Mouse (Mus musculus): ENCODE measurements around the gene Srebf1. TPM values are rescaled to one million over a fixed set of nuclear protein-coding genes. Genes with fewer than 3 reads are reported as not detected.
A peak's percentile ranks its signal among the peaks of the same experiment; 100 is the strongest.

Gene Srebf1
- polyA plus RNA-seq, 1 experiment: 64.1 TPM

GRCm38 (mm10) chr11:60228525-60228924 lies 6.1 kb upstream of the Srebf1 start:
- no peak overlapping the region for H3ac ChIP-seq (ENCODE audit: control insufficient read depth, insufficient read length, low read depth)
- H3K79me3 ChIP-seq (ENCODE audit: low read depth): no peaks in the 10 kb centered on the region
- TF ChIP-seq MAX (IDR thresholded peaks at IDR 0.05) (no peak), MYOG (IDR thresholded peaks at IDR 0.05; ENCODE audit: control insufficient read depth, extremely low read depth, insufficient read length) (no peak), CTCF (IDR thresholded peaks at IDR 0.05; ENCODE audit: control insufficient read depth, insufficient read depth, insufficient read length) (no peak)
- H3K79me2 ChIP-seq (ENCODE audit: control insufficient read depth, insufficient read depth): no peaks in the 10 kb centered on the region
- H3K36me3 ChIP-seq (ENCODE audit: control insufficient read depth, insufficient read depth): no peaks in the 10 kb centered on the region
- H3K27me3 ChIP-seq (ENCODE audit: control insufficient read depth, insufficient read depth, insufficient read length): no peaks in the 10 kb centered on the region
- no peak overlapping the region for H3K4me3 ChIP-seq (ENCODE audit: insufficient read depth, poor library complexity, severe bottlenecking)

GRCm38 (mm10) chr11:60225874-60226273 lies 3.5 kb upstream of the Srebf1 start:
- Histone ChIP-seq H3K27me3 (ENCODE audit: control insufficient read depth, insufficient read depth, insufficient read length) (no peaks in the 10 kb centered on the region), H3K79me3 (ENCODE audit: low read depth) (no peaks in the 10 kb centered on the region), H3K79me2 (ENCODE audit: control insufficient read depth, insufficient read depth) (no peaks in the 10 kb centered on the region), H3K36me3 (ENCODE audit: control insufficient read depth, insufficient read depth) (no peaks in the 10 kb centered on the region), H3ac (ENCODE audit: control insufficient read depth, insufficient read length, low read depth) (no peak overlapping the region), H3K4me3 (ENCODE audit: insufficient read depth, poor library complexity, severe bottlenecking) (no peak overlapping the region)
- no peak for TF ChIP-seq MAX (IDR thresholded peaks at IDR 0.05)
- TF ChIP-seq MYOD1 (IDR thresholded peaks at IDR 0.05; ENCODE audit: control insufficient read depth, insufficient read length, low read depth): no peak
- no peak for TF ChIP-seq MYOG (IDR thresholded peaks at IDR 0.05; ENCODE audit: control insufficient read depth, extremely low read depth, insufficient read length)
- TF ChIP-seq USF1 (IDR thresholded peaks at IDR 0.05; ENCODE audit: low read depth): no peak
- TF ChIP-seq CEBPB (IDR thresholded peaks at IDR 0.05; ENCODE audit: low read depth): no peak
- TF ChIP-seq FOSL1 (IDR thresholded peaks at IDR 0.05; ENCODE audit: insufficient read depth, low read length, poor library complexity, severe bottlenecking): no peak

GRCm38 (mm10) chr11:60224676-60225075 lies 2.3 kb upstream of the Srebf1 start:
- H3K79me3 ChIP-seq (ENCODE audit: low read depth): no peaks in the 10 kb centered on the region
- no peaks in the 10 kb centered on the region for H3K36me3 ChIP-seq (ENCODE audit: control insufficient read depth, insufficient read depth)
- no peak overlapping the region for H3ac ChIP-seq (ENCODE audit: control insufficient read depth, insufficient read length, low read depth)
- H3K79me2 ChIP-seq (ENCODE audit: control insufficient read depth, insufficient read depth): peaks cover 7% of the 10 kb centered on the region
- no peak overlapping the region for H3K4me3 ChIP-seq (ENCODE audit: insufficient read depth, poor library complexity, severe bottlenecking)
- H3K27me3 ChIP-seq (ENCODE audit: control insufficient read depth, insufficient read depth, insufficient read length): no peaks in the 10 kb centered on the region
- TF ChIP-seq USF1 (IDR thresholded peaks at IDR 0.05; ENCODE audit: low read depth) (no peak), MYOG (IDR thresholded peaks at IDR 0.05; ENCODE audit: control insufficient read depth, extremely low read depth, insufficient read length) (no peak), CTCF (IDR thresholded peaks at IDR 0.05; ENCODE audit: control insufficient read depth, insufficient read depth, insufficient read length) (no peak), FOSL1 (IDR thresholded peaks at IDR 0.05; ENCODE audit: insufficient read depth, low read length, poor library complexity, severe bottlenecking) (no peak), CEBPB (IDR thresholded peaks at IDR 0.05; ENCODE audit: low read depth) (no peak), MAX (IDR thresholded peaks at IDR 0.05) (no peak), MYOD1 (IDR thresholded peaks at IDR 0.05; ENCODE audit: control insufficient read depth, insufficient read length, low read depth) (no peak)

GRCm38 (mm10) chr11:60222085-60222468 lies 304 bp downstream of the Srebf1 start:
- H3K36me3 ChIP-seq (ENCODE audit: control insufficient read depth, insufficient read depth): peaks cover 15% of the 10 kb centered on the region
- H3K4me3 ChIP-seq (ENCODE audit: insufficient read depth, poor library complexity, severe bottlenecking): peak overlapping the region; percentile 29
- peaks cover 33% of the 10 kb centered on the region for H3K79me2 ChIP-seq (ENCODE audit: control insufficient read depth, insufficient read depth)
- no peaks in the 10 kb centered on the region for H3K27me3 ChIP-seq (ENCODE audit: control insufficient read depth, insufficient read depth, insufficient read length)
- TF ChIP-seq CTCF (IDR thresholded peaks at IDR 0.05; ENCODE audit: control insufficient read depth, insufficient read depth, insufficient read length) (no peak), MAX (IDR thresholded peaks at IDR 0.05) (no peak), MYOD1 (IDR thresholded peaks at IDR 0.05; ENCODE audit: control insufficient read depth, insufficient read length, low read depth) (no peak), FOSL1 (IDR thresholded peaks at IDR 0.05; ENCODE audit: insufficient read depth, low read length, poor library complexity, severe bottlenecking) (no peak), CEBPB (IDR thresholded peaks at IDR 0.05; ENCODE audit: low read depth) (no peak), MYOG (IDR thresholded peaks at IDR 0.05; ENCODE audit: control insufficient read depth, extremely low read depth, insufficient read length) (no peak), USF1 (IDR thresholded peaks at IDR 0.05; ENCODE audit: low read depth) (no peak)
- peak overlapping the region; percentile 63 for H3ac ChIP-seq (ENCODE audit: control insufficient read depth, insufficient read length, low read depth)
- H3K79me3 ChIP-seq (ENCODE audit: low read depth): peaks cover 23% of the 10 kb centered on the region

- Histone ChIP-seq H3K79me3 (ENCODE audit: low read depth) (peaks cover 27% of the 10 kb centered on the region), H3K79me2 (ENCODE audit: control insufficient read depth, insufficient read depth) (peaks cover 39% of the 10 kb centered on the region), H3K36me3 (ENCODE audit: control insufficient read depth, insufficient read depth) (peaks cover 20% of the 10 kb centered on the region), H3ac (ENCODE audit: control insufficient read depth, insufficient read length, low read depth) (no peak overlapping the region), H3K4me3 (ENCODE audit: insufficient read depth, poor library complexity, severe bottlenecking) (no peak overlapping the region), H3K27me3 (ENCODE audit: control insufficient read depth, insufficient read depth, insufficient read length) (no peaks in the 10 kb centered on the region)
- TF ChIP-seq MAX (IDR thresholded peaks at IDR 0.05) (no peak), CTCF (IDR thresholded peaks at IDR 0.05; ENCODE audit: control insufficient read depth, insufficient read depth, insufficient read length) (no peak), MYOG (IDR thresholded peaks at IDR 0.05; ENCODE audit: control insufficient read depth, extremely low read depth, insufficient read length) (no peak), MYOD1 (IDR thresholded peaks at IDR 0.05; ENCODE audit: control insufficient read depth, insufficient read length, low read depth) (no peak), CEBPB (IDR thresholded peaks at IDR 0.05; ENCODE audit: low read depth) (no peak), USF1 (IDR thresholded peaks at IDR 0.05; ENCODE audit: low read depth) (no peak), FOSL1 (IDR thresholded peaks at IDR 0.05; ENCODE audit: insufficient read depth, low read length, poor library complexity, severe bottlenecking) (no peak)
Observed at GRCm38 (mm10) chr11:60221425-60221824, 956 bp downstream of the Srebf1 start.

GRCm38 (mm10) chr11:60220291-60220804 lies 2.0 kb downstream of the Srebf1 start:
- Histone ChIP-seq H3K36me3 (ENCODE audit: control insufficient read depth, insufficient read depth) (peaks cover 20% of the 10 kb centered on the region), H3K27me3 (ENCODE audit: control insufficient read depth, insufficient read depth, insufficient read length) (no peaks in the 10 kb centered on the region), H3K79me2 (ENCODE audit: control insufficient read depth, insufficient read depth) (peaks cover 50% of the 10 kb centered on the region), H3K79me3 (ENCODE audit: low read depth) (peaks cover 34% of the 10 kb centered on the region), H3K4me3 (ENCODE audit: insufficient read depth, poor library complexity, severe bottlenecking) (peak overlapping the region; percentile 63), H3ac (ENCODE audit: control insufficient read depth, insufficient read length, low read depth) (peak overlapping the region; percentile 99)
- TF ChIP-seq MYOD1 (IDR thresholded peaks at IDR 0.05; ENCODE audit: control insufficient read depth, insufficient read length, low read depth): no peak
- TF ChIP-seq MAX (IDR thresholded peaks at IDR 0.05): peak; percentile 31
- TF ChIP-seq USF1 (IDR thresholded peaks at IDR 0.05; ENCODE audit: low read depth): no peak
- no peak for TF ChIP-seq CEBPB (IDR thresholded peaks at IDR 0.05; ENCODE audit: low read depth)

Measured in C2C12 (cell line).